Mouse (Mus musculus): Measurements from ENCODE around the gene Rreb1. TPM values are rescaled to one million over a fixed set of nuclear protein-coding genes. Genes with fewer than 3 reads are reported as not detected.

Gene Rreb1
- polyA plus RNA-seq, 1 experiment from 2014 or later: 6.0 TPM

- no peaks in the 10 kb centered on the region for H3K9me3 ChIP-seq
- H3K36me3 ChIP-seq (replicated peaks): no peaks in the 10 kb centered on the region
- H3K27ac ChIP-seq (replicated peaks): no peak overlapping the region
- H3K27me3 ChIP-seq (replicated peaks; ENCODE audit: low read depth, poor library complexity, severe bottlenecking): no peaks in the 10 kb centered on the region
- no peak overlapping the region for H3K4me3 ChIP-seq
- peaks cover 34% of the 10 kb centered on the region for H3K4me1 ChIP-seq
- 86% methylated on average over 3 of the region's 3 CpGs for WGBS
- DNase-seq (ENCODE audit: low spot score): no peak
Observed at GRCm38 (mm10) chr13:37852850-37853249, 74.7 kb downstream of the Rreb1 start.

- Histone ChIP-seq H3K4me3 (peak overlapping the region; percentile 50), H3K36me3 (replicated peaks) (no peaks in the 10 kb centered on the region), H3K4me1 (peaks cover 39% of the 10 kb centered on the region), H3K27me3 (replicated peaks; ENCODE audit: low read depth, poor library complexity, severe bottlenecking) (no peaks in the 10 kb centered on the region), H3K9me3 (no peaks in the 10 kb centered on the region), H3K27ac (replicated peaks) (peak overlapping the region; percentile 76; the same call in 1 of the 2 replicates)
- DNase-seq (ENCODE audit: low spot score): no peak
- WGBS: 45% methylated on average over 4 of the region's 4 CpGs
Observed at GRCm38 (mm10) chr13:37853441-37853840, 75.2 kb downstream of the Rreb1 start.

- H3K9me3 ChIP-seq: no peaks in the 10 kb centered on the region
- no peaks in the 10 kb centered on the region for H3K36me3 ChIP-seq (replicated peaks)
- H3K4me1 ChIP-seq: peaks cover 45% of the 10 kb centered on the region
- DNase-seq (ENCODE audit: low spot score): peak; percentile 66
- H3K4me3 ChIP-seq: peak overlapping the region; percentile 50
- WGBS: under 1% methylated on average over 14 of the region's 14 CpGs
- no peaks in the 10 kb centered on the region for H3K27me3 ChIP-seq (replicated peaks; ENCODE audit: low read depth, poor library complexity, severe bottlenecking)
- H3K27ac ChIP-seq (replicated peaks): peak overlapping the region; percentile 76
Observed at GRCm38 (mm10) chr13:37854031-37854431, 75.8 kb downstream of the Rreb1 start.

- H3K27me3 ChIP-seq (replicated peaks; ENCODE audit: low read depth, poor library complexity, severe bottlenecking): no peaks in the 10 kb centered on the region
- no peaks in the 10 kb centered on the region for H3K9me3 ChIP-seq
- peak overlapping the region; percentile 50 for H3K4me3 ChIP-seq
- 14% methylated on average over 14 of the region's 14 CpGs for WGBS
- H3K27ac ChIP-seq (replicated peaks): peak overlapping the region; percentile 76
- DNase-seq (ENCODE audit: low spot score): peak; percentile 32
- no peaks in the 10 kb centered on the region for H3K36me3 ChIP-seq (replicated peaks)
- peaks cover 45% of the 10 kb centered on the region for H3K4me1 ChIP-seq
Observed at GRCm38 (mm10) chr13:37854455-37855220, 76.4 kb downstream of the Rreb1 start.

- H3K27ac ChIP-seq (replicated peaks): no peak overlapping the region
- no peaks in the 10 kb centered on the region for H3K27me3 ChIP-seq (replicated peaks; ENCODE audit: low read depth, poor library complexity, severe bottlenecking)
- peaks cover 45% of the 10 kb centered on the region for H3K4me1 ChIP-seq
- DNase-seq (ENCODE audit: low spot score): no peak
- H3K36me3 ChIP-seq (replicated peaks): no peaks in the 10 kb centered on the region
- H3K9me3 ChIP-seq: no peaks in the 10 kb centered on the region
- 50% methylated on average over 3 of the region's 3 CpGs for WGBS
- H3K4me3 ChIP-seq: no peak overlapping the region
Observed at GRCm38 (mm10) chr13:37855221-37855757, 77.1 kb downstream of the Rreb1 start.

GRCm38 (mm10) chr13:37855765-37856164 is 77.6 kb downstream of the Rreb1 start:
- H3K4me1 ChIP-seq: peaks cover 47% of the 10 kb centered on the region
- H3K4me3 ChIP-seq: no peak overlapping the region

GRCm38 (mm10) chr13:37856537-37856936 is 78.3 kb downstream of the Rreb1 start:
- Histone ChIP-seq H3K4me3 (no peak overlapping the region; the same call in 1 of the 2 replicates), H3K36me3 (replicated peaks) (no peaks in the 10 kb centered on the region), H3K27ac (replicated peaks) (no peak overlapping the region), H3K4me1 (peaks cover 54% of the 10 kb centered on the region), H3K9me3 (no peaks in the 10 kb centered on the region), H3K27me3 (replicated peaks; ENCODE audit: low read depth, poor library complexity, severe bottlenecking) (no peaks in the 10 kb centered on the region)
- WGBS: 53% methylated on average over 2 of the region's 2 CpGs
- DNase-seq (ENCODE audit: low spot score): no peak

More at GRCm38 (mm10) chr13:37855765-37856164, 77.6 kb downstream of the Rreb1 start:
- H3K27ac ChIP-seq (replicated peaks): no peak overlapping the region
- no peaks in the 10 kb centered on the region for H3K36me3 ChIP-seq (replicated peaks)
- DNase-seq (ENCODE audit: low spot score): no peak
- H3K27me3 ChIP-seq (replicated peaks; ENCODE audit: low read depth, poor library complexity, severe bottlenecking): no peaks in the 10 kb centered on the region
- H3K9me3 ChIP-seq: no peaks in the 10 kb centered on the region

- under 1% methylated on average over 59 of the region's 59 CpGs for WGBS
Observed at GRCm38 (mm10) chr13:37857284-37858065, 79.3 kb downstream of the Rreb1 start.

GRCm38 (mm10) chr13:37858066-37858501 is 79.9 kb downstream of the Rreb1 start:
- no peak for DNase-seq (ENCODE audit: low spot score)
- 4% methylated on average over 19 of the region's 19 CpGs for WGBS
- no peaks in the 10 kb centered on the region for H3K27me3 ChIP-seq (replicated peaks; ENCODE audit: low read depth, poor library complexity, severe bottlenecking)
- H3K9me3 ChIP-seq: no peaks in the 10 kb centered on the region
- no peaks in the 10 kb centered on the region for H3K36me3 ChIP-seq (replicated peaks)
- peak overlapping the region; percentile 64 for H3K4me3 ChIP-seq
- H3K4me1 ChIP-seq: peaks cover 70% of the 10 kb centered on the region
- H3K27ac ChIP-seq (replicated peaks): peak overlapping the region; percentile 89

More at GRCm38 (mm10) chr13:37857284-37858065, 79.3 kb downstream of the Rreb1 start:
- no peaks in the 10 kb centered on the region for H3K27me3 ChIP-seq (replicated peaks; ENCODE audit: low read depth, poor library complexity, severe bottlenecking)
- no peaks in the 10 kb centered on the region for H3K36me3 ChIP-seq (replicated peaks)
- peak; percentile 95 for DNase-seq (ENCODE audit: low spot score)
- peaks cover 64% of the 10 kb centered on the region for H3K4me1 ChIP-seq
- peak overlapping the region; percentile 64 for H3K4me3 ChIP-seq
- no peaks in the 10 kb centered on the region for H3K9me3 ChIP-seq
- peak overlapping the region; percentile 89 for H3K27ac ChIP-seq (replicated peaks)

GRCm38 (mm10) chr13:37858508-37858907 is 80.3 kb downstream of the Rreb1 start:
- no peak for DNase-seq (ENCODE audit: low spot score)
- Histone ChIP-seq H3K9me3 (no peaks in the 10 kb centered on the region), H3K36me3 (replicated peaks) (no peaks in the 10 kb centered on the region), H3K27me3 (replicated peaks; ENCODE audit: low read depth, poor library complexity, severe bottlenecking) (no peaks in the 10 kb centered on the region), H3K4me3 (peak overlapping the region; percentile 64), H3K4me1 (peaks cover 73% of the 10 kb centered on the region), H3K27ac (replicated peaks) (peak overlapping the region; percentile 89)
- WGBS: 25% methylated on average over 9 of the region's 9 CpGs

GRCm38 (mm10) chr13:37859782-37860181 is 81.6 kb downstream of the Rreb1 start:
- Histone ChIP-seq H3K27ac (replicated peaks) (no peak overlapping the region), H3K36me3 (replicated peaks) (no peaks in the 10 kb centered on the region; the same call in 1 of the 2 replicates), H3K4me1 (peaks cover 61% of the 10 kb centered on the region), H3K4me3 (no peak overlapping the region), H3K9me3 (no peaks in the 10 kb centered on the region), H3K27me3 (replicated peaks; ENCODE audit: low read depth, poor library complexity, severe bottlenecking) (no peaks in the 10 kb centered on the region)
- no peak for DNase-seq (ENCODE audit: low spot score)
- 65% methylated on average over 8 of the region's 8 CpGs for WGBS

- Histone ChIP-seq H3K27ac (replicated peaks) (no peak overlapping the region), H3K27me3 (replicated peaks; ENCODE audit: low read depth, poor library complexity, severe bottlenecking) (no peaks in the 10 kb centered on the region)
Observed at GRCm38 (mm10) chr13:37860204-37860603, 82.0 kb downstream of the Rreb1 start.

More at GRCm38 (mm10) chr13:37860204-37860603, 82.0 kb downstream of the Rreb1 start:
- Histone ChIP-seq H3K9me3 (no peaks in the 10 kb centered on the region), H3K4me3 (no peak overlapping the region), H3K4me1 (peaks cover 58% of the 10 kb centered on the region), H3K36me3 (replicated peaks) (no peaks in the 10 kb centered on the region; the same call in 1 of the 2 replicates)
- DNase-seq (ENCODE audit: low spot score): no peak
- 78% methylated on average over 3 of the region's 3 CpGs for WGBS

Data from embryonic facial prominence, embryonic 10.5 days (tissue).